Mouse (Mus musculus) lung, postnatal 14 days (tissue): ENCODE results near the gene Mgat5b.

Source experiments
- DNase-seq: peaks from one replicate; pipeline ENCODE4 v3.0.0; 2021

Gene Mgat5b

GRCm38 (mm10) chr11:117035661-117036336 lies 117.1 kb downstream of the Mgat5b start:
- no peak for DNase-seq
